Mouse (Mus musculus) MEL (cell line): ENCODE measurements at regions not wholly inside any gene's neighbourhood (a gene's known extent, or its start where the extent isn't known, plus 50 kb on each side); places are given as distances from the start of the nearest gene placed in this dataset.

Experiments
- CHD1 ChIP-seq: IDR thresholded peaks from 2 replicates; pipeline ENCODE4 v1.6.1; 2012; ENCODE audit warnings: low read depth, mild to moderate bottlenecking, inconsistent platforms, low read length, improper control_type of control experiment
- CHD2 ChIP-seq: IDR thresholded peaks from 2 replicates; pipeline ENCODE4 v1.6.1; 2011; ENCODE audit warnings: low read length, improper control_type of control experiment
- CTCF ChIP-seq, 3 experiments: IDR thresholded peaks in 2 of 3; conservative IDR thresholded peaks in 1 of 3; 2 replicates each; pipeline ENCODE4 v1.5.1; 2011 to 2012; ENCODE audit warnings: low read length in 3 of 3, low read depth in 2 of 3, mild to moderate bottlenecking in 2 of 3, improper control_type of control experiment in 1 of 3, inconsistent platforms in 1 of 3, mixed read lengths in 1 of 3, moderate library complexity in 1 of 3; ENCODE audit not compliant: control insufficient read depth in 1 of 3, insufficient read depth in 1 of 3, poor library complexity in 1 of 3, severe bottlenecking in 1 of 3
- EP300 ChIP-seq, 2 experiments: IDR thresholded peaks; 2 replicates each; pipeline ENCODE4 v1.6.1; 2011; ENCODE audit warnings: improper control_type of control experiment in 2 of 2, low read length in 2 of 2, low read depth in 1 of 2, mild to moderate bottlenecking in 1 of 2
- GABPA ChIP-seq: IDR thresholded peaks from 2 replicates; pipeline ENCODE4 v1.6.1; 2012; ENCODE audit warnings: low read depth, mild to moderate bottlenecking, inconsistent platforms, low read length, improper control_type of control experiment, moderate library complexity
- MAX ChIP-seq: IDR thresholded peaks from 2 replicates; pipeline ENCODE4 v1.6.1; 2011; ENCODE audit warnings: low read length, improper control_type of control experiment
- TAL1 ChIP-seq: IDR thresholded peaks from 2 replicates; pipeline ENCODE4 v1.6.1; 2012; ENCODE audit warnings: mild to moderate bottlenecking, inconsistent platforms, low read length, moderate library complexity, mixed read lengths
- USF1 ChIP-seq: IDR thresholded peaks from 2 replicates; pipeline ENCODE4 v1.6.1; 2014; ENCODE audit warnings: low read depth, mild to moderate bottlenecking, inconsistent platforms, low read length, improper control_type of control experiment, moderate library complexity
- USF2 ChIP-seq, 2 experiments: IDR thresholded peaks; 2 replicates each; pipeline ENCODE4 v1.6.1; 2011 to 2012; ENCODE audit warnings: improper control_type of control experiment in 2 of 2, low read length in 2 of 2, borderline replicate concordance in 1 of 2, inconsistent platforms in 1 of 2, low read depth in 1 of 2, mild to moderate bottlenecking in 1 of 2; ENCODE audit not compliant: insufficient read depth in 1 of 2
- ZC3H11A ChIP-seq: IDR thresholded peaks from 2 replicates; pipeline ENCODE4 v1.6.1; 2012; ENCODE audit warnings: low read depth, mild to moderate bottlenecking, inconsistent platforms, low read length, improper control_type of control experiment

DNA sequence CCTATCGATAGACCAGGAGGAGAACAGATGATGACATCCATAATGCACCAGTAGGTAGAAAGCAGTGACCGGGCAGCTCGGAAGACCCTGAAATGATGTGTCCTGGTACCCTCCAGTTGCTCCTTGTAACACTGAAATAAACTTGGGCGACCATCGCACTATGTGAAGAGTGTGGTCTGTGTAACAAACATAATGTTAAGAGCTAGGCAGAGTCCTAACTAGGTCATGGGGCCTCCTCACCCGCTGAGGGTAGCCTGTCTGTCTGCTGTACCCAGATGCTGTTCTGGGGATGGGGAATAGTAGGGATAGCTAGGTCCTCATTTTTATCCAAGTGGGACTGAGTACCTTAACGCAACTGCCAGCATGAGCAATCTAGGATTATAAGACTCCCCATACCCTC, 79.8 kb downstream of the Btg1 start:
- TF ChIP-seq TAL1 (no peak), CHD1 (no peak), CHD2 (no peak), USF2 (IDR thresholded peaks at IDR 0.05; ENCODE audit: borderline replicate concordance in 1 of 2, insufficient read depth in 1 of 2, low read depth in 1 of 2, low read length in 2 of 2) (no peak), CTCF (IDR thresholded peaks at IDR 0.05 in 2 of 3, conservative IDR thresholded peaks at IDR 0.05 in 1 of 3; ENCODE audit: control insufficient read depth in 1 of 3, insufficient read depth in 1 of 3, low read depth in 2 of 3, low read length in 3 of 3, poor library complexity in 1 of 3, severe bottlenecking in 1 of 3) (no peak), GABPA (no peak), EP300 (IDR thresholded peaks at IDR 0.05; ENCODE audit: low read depth in 1 of 2, low read length in 2 of 2) (no peak), USF1 (no peak), MAX (no peak), ZC3H11A (no peak)
